ENCODE assay signal across 9 mouse cellular contexts in the genomic region with DNA sequence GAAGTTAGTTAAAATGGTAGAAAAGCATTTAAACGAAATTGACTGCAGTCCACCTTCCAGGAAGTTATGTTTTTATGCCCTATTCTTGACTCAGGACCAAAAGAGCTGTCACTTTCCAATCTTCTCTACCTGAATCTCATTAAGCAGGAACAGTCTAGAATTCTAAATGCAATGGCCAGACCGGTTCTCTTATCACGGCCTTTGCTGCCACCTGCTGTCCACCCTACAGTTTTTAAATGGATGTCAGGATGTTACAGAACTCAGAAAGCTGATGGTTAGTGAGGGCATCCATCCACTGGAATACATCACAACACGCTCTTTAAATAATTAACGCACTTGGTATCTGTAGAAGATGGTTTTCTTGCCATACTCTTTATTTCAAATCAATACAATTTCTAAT.
DNase-seq lines count a peak whose midpoint lies in the region; ATAC-seq and TF ChIP-seq lines count a peak whose summit lies in the region.
"Had no signal": no experiment of that assay in that cellular context is flagged by ENCODE, and none has a peak within 500 bp of the region (broad histone marks: within the 10 kb centered on the region; RNA-seq: fewer than 3 reads in every experiment).

No protein-coding gene starts in this region.

- TF ChIP-seq EP300 in CH12.LX (IDR thresholded peaks at IDR 0.05; ENCODE audit: low read length): no peak

- TF ChIP-seq RAD21 in CH12.LX (IDR thresholded peaks at IDR 0.05; ENCODE audit: low read depth, low read length): peak; percentile 85

- no peak overlapping the region for H3K4me2 ChIP-seq in heart, embryonic 12.5 days
- no peak overlapping the region for H3K4me2 ChIP-seq in CH12.LX (ENCODE audit: insufficient read depth, low read depth, poor library complexity, severe bottlenecking)
- H3K4me2 ChIP-seq in forebrain, embryonic 14.5 days (ENCODE audit: low read length): no peak overlapping the region
- H3K4me2 ChIP-seq: hindbrain, embryonic 15.5 days had no signal

- ATAC-seq in heart, embryonic 12.5 days (ENCODE audit: insufficient number of reproducible peaks, low FRiP score): no peak
- ATAC-seq in cerebellum, adult (ENCODE audit: insufficient number of reproducible peaks, low FRiP score, low TSS enrichment): 0 out of 2 replicates have a peak, but pooled peaks have one; percentile 53
- ATAC-seq in forebrain, embryonic 14.5 days: peak; percentile 28; the same call in 1 of the 2 replicates

- WGBS in heart, embryonic 12.5 days: 14% methylated on average over 5 of the region's 5 CpGs
- 21% methylated on average over 5 of the region's 5 CpGs for WGBS in forebrain, embryonic 14.5 days
- 9% methylated on average over 5 of the region's 5 CpGs for WGBS in small intestine, adult 2 months

- TF ChIP-seq CTCF in CH12.LX (conservative IDR thresholded peaks at IDR 0.05 in 1 of 2, IDR thresholded peaks at IDR 0.05 in 1 of 2; ENCODE audit: low read depth in 2 of 2, low read length in 2 of 2): peak in 1 of 2 experiments; percentile 73; a peak in 2 of 4 replicates
- TF ChIP-seq CTCF in layer of hippocampus, adult 2 months (conservative IDR thresholded peaks at IDR 0.05): peak; percentile 84
- TF ChIP-seq CTCF in small intestine, adult 2 months (IDR thresholded peaks at IDR 0.05; ENCODE audit: extremely low read depth, insufficient read length, insufficient replicate concordance, low read depth, low read length): peak; percentile 36; the same call in 1 of the 2 replicates

- H3K4me3 ChIP-seq in heart, embryonic 12.5 days: no peak overlapping the region
- H3K4me3 ChIP-seq in CH12.LX (replicated peaks in 1 of 3; ENCODE audit: low read depth in 2 of 3, low read length in 2 of 3, poor library complexity in 1 of 3): no peak overlapping the region
- H3K4me3 ChIP-seq in forebrain, embryonic 14.5 days (ENCODE audit: low read depth, low read length): no peak overlapping the region
- no peak overlapping the region for H3K4me3 ChIP-seq in layer of hippocampus, adult 2 months
- no peak overlapping the region for H3K4me3 ChIP-seq in small intestine, adult 2 months (ENCODE audit: low read depth, low read length)
- H3K4me3 ChIP-seq: hindbrain, embryonic 15.5 days had no signal

- peaks cover 6% of the 10 kb centered on the region; the same call in 1 of the 2 replicates for H3K4me1 ChIP-seq in heart, embryonic 12.5 days (replicated peaks)
- 0 out of 4 replicates have a peak, but pooled peaks cover 0 to 2% of the 10 kb centered on the region in 2 experiments for H3K4me1 ChIP-seq in CH12.LX (ENCODE audit: control insufficient read depth in 1 of 2, insufficient read depth in 2 of 2)
- peaks cover 7% of the 10 kb centered on the region for H3K4me1 ChIP-seq in forebrain, embryonic 14.5 days (ENCODE audit: control insufficient read depth, insufficient read depth, low read length)
- H3K4me1 ChIP-seq in small intestine, adult 2 months (ENCODE audit: control insufficient read depth, insufficient read depth, insufficient read length, low read length): no peaks in the 10 kb centered on the region

- H3K9ac ChIP-seq in heart, embryonic 12.5 days: no peak overlapping the region
- H3K9ac ChIP-seq in CH12.LX (ENCODE audit: insufficient read depth, low read depth): no peak overlapping the region
- H3K9ac ChIP-seq in forebrain, embryonic 14.5 days (ENCODE audit: low read length): no peak overlapping the region
- H3K9ac ChIP-seq: hindbrain, embryonic 15.5 days had no signal

- peak; percentile 18 for DNase-seq in heart, adult 8-10 months (ENCODE audit: low spot score)
- DNase-seq in CH12.LX (ENCODE audit: extremely low read depth): peak; percentile 6
- DNase-seq in forebrain, embryonic 14.5 days (ENCODE audit: low spot score): peak; percentile 85
- DNase-seq in layer of hippocampus, adult 2 months (ENCODE audit: low spot score in 2 of 2): peak; percentile 26 to 74
- peak; percentile 32 to 55 for DNase-seq in lung, postnatal 4 days

- no peaks in the 10 kb centered on the region for H3K36me3 ChIP-seq in heart, embryonic 12.5 days
- no peaks in the 10 kb centered on the region for H3K36me3 ChIP-seq in CH12.LX (replicated peaks in 1 of 2; ENCODE audit: control insufficient read depth in 1 of 2, insufficient read depth in 1 of 2, low read length in 1 of 2)
- H3K36me3 ChIP-seq in forebrain, embryonic 14.5 days (ENCODE audit: control insufficient read depth, insufficient read depth, low read length): no peaks in the 10 kb centered on the region
- no peaks in the 10 kb centered on the region for H3K36me3 ChIP-seq in small intestine, adult 2 months (ENCODE audit: control insufficient read depth, insufficient read depth, low read length)
- H3K36me3 ChIP-seq: hindbrain, embryonic 15.5 days had no signal

- no peak for TF ChIP-seq POLR2A in CH12.LX (IDR thresholded peaks at IDR 0.05; ENCODE audit: low read depth, low read length)
- no peak for TF ChIP-seq POLR2A in small intestine, adult 2 months (IDR thresholded peaks at IDR 0.05; ENCODE audit: low read depth, low read length)

- peaks cover 29% of the 10 kb centered on the region for H3K27me3 ChIP-seq in heart, embryonic 12.5 days (replicated peaks)
- no peaks in the 10 kb centered on the region for H3K27me3 ChIP-seq in CH12.LX (replicated peaks)
- H3K27me3 ChIP-seq in forebrain, embryonic 14.5 days (replicated peaks; ENCODE audit: control insufficient read depth, insufficient read depth, low read length): peaks cover 26% of the 10 kb centered on the region
- H3K27me3 ChIP-seq in small intestine, adult 2 months (ENCODE audit: control insufficient read depth, insufficient read depth, low read length): peaks cover 19% of the 10 kb centered on the region

- in situ Hi-C loops in CH12.LX (cut with MboI; ENCODE audit: low pct_ligation_motif_present, low pct_unique_long_range_greater_than_20kb, low sequenced_read_pairs): loop anchor here (25.0 kb wide), 1 partner anchor 1478 kb away; no protein-coding TSS in a partner anchor

- dilution Hi-C loops in CH12.LX (cut with MboI; ENCODE audit: extremely low pct_ligation_motif_present, extremely low pct_unique_long_range_greater_than_20kb, low sequenced_read_pairs): no loop called here

- H3K27ac ChIP-seq in heart, embryonic 12.5 days (ENCODE audit: poor library complexity, severe bottlenecking): no peak overlapping the region
- no peak overlapping the region for H3K27ac ChIP-seq in CH12.LX (ENCODE audit: insufficient read depth, low read depth)
- H3K27ac ChIP-seq in forebrain, embryonic 14.5 days (ENCODE audit: low read depth, low read length): no peak overlapping the region
- no peak overlapping the region for H3K27ac ChIP-seq in layer of hippocampus, adult 2 months
- no peak overlapping the region for H3K27ac ChIP-seq in small intestine, adult 2 months (ENCODE audit: insufficient read depth, low read depth, low read length)
- H3K27ac ChIP-seq: hindbrain, embryonic 15.5 days had no signal

- no peaks in the 10 kb centered on the region for H3K9me3 ChIP-seq in heart, embryonic 12.5 days (replicated peaks)
- H3K9me3 ChIP-seq in CH12.LX (replicated peaks; ENCODE audit: low read length): peaks cover 35% of the 10 kb centered on the region
- no peaks in the 10 kb centered on the region for H3K9me3 ChIP-seq in forebrain, embryonic 14.5 days (replicated peaks; ENCODE audit: control insufficient read depth, low read length)
- H3K9me3 ChIP-seq: hindbrain, embryonic 15.5 days had no signal

- H3K79me2 ChIP-seq in CH12.LX (replicated peaks; ENCODE audit: control insufficient read depth, extremely low read depth, insufficient read depth, poor library complexity, severe bottlenecking): no peaks in the 10 kb centered on the region

TF ChIP-seq in CH12.LX, 34 proteins besides CTCF, POLR2A, EP300 and RAD21:
- TF ChIP-seq ZC3H11A (IDR thresholded peaks at IDR 0.05; ENCODE audit: low read depth, low read length) (peak; percentile 37; the same call in 1 of the 2 replicates), SMC3 (IDR thresholded peaks at IDR 0.05; ENCODE audit: low read depth, low read length) (peak; percentile 70), NELFE (IDR thresholded peaks at IDR 0.05; ENCODE audit: low read depth, low read length) (no peak)

Comparison
In these comparisons a context has a peak if more than half of its experiments do, and no peak if none do; other contexts are left out.
1. DNase-seq: peak in every context shown above with its lines; median percentile 85 in forebrain, embryonic 14.5 days; 50 in layer of hippocampus, adult 2 months; 44 in lung, postnatal 4 days; 18 in heart, adult 8-10 months; 6 in CH12.LX.